Mouse (Mus musculus): ENCODE data around the gene Arl5c. TPM values are rescaled to one million over a fixed set of nuclear protein-coding genes. Genes with fewer than 3 reads are reported as not detected.

The Arl5c gene
- total RNA-seq, 2 experiments from 2014 or later = 0.76 to 0.94 TPM

DNA sequence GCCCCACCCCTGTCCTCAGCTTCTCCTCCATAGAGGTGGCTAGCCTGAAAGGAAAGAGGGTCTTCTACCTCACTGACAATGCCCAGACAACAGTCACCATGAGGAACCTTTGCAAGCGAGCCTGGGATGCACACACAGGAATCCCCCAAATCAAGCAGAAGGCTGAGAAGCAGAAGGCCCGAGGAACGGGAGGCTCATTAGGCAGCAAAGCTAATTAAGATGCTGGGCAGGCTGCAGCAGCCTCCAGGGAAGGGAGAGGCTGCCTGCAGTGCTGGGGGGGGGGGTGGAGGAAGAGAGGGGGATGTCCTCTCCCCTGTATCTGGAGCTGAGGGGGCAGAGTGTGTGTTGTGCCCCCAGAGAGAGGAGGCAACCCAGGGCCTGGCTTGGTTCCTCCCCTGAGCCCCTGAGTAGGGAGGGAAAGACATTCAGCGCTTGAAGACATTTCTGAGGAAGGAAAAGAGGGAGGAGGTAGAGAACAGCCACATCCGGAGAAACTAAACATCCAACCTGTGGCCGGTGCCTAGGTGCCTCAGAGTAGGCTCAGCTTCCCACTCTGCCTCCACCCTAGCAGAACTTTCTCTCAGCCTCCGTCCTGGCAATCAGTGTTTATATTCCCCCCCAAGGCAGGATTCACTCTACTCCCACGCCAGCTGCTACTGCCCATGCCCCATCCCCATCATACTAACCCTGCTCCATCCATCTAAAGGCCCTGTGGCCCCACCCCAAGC, 24.1 kb upstream of the Arl5c start:
- no peak for DNase-seq (ENCODE audit: low spot score in 2 of 2)

DNA sequence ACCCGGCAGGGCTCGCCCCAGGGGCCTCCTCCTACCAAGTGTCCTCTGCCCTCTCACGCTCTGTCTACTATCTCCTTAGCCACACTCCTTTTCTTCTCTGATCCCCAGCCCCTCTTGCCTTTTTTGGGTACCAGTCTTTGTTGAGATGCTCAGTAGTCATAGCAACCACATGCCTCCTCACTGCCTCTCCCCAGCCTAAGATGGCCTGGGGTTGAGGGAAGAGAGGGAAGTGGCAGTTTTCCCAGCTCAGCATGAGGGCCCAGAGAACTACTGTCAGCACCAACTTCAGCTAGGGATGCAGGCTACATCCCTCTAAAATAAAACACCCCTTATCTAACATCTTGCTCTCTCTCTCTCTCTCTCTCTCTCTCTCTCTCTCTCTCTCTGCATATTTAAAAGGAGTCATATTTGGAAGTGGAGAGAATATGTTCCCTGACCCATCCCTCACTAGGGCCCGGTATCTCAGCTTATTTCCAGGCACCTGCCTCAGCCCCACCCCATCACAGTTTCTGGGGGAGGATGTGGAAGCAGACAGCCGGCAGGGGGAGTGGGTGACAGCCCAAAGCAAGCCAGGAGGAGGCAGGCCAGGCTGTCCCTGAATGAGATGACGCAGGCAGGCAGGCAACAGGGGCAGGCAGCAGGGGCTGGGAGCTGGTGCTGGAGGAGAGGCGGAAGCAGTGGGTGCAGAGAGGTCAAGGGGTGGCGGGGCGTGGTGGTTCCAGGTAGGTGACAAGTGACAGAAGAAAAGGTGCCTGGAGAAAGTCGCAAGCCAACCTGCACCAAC, 23.1 kb upstream of the Arl5c start:
- DNase-seq (ENCODE audit: low spot score in 2 of 2) = peak; percentile 81 to 82

DNA sequence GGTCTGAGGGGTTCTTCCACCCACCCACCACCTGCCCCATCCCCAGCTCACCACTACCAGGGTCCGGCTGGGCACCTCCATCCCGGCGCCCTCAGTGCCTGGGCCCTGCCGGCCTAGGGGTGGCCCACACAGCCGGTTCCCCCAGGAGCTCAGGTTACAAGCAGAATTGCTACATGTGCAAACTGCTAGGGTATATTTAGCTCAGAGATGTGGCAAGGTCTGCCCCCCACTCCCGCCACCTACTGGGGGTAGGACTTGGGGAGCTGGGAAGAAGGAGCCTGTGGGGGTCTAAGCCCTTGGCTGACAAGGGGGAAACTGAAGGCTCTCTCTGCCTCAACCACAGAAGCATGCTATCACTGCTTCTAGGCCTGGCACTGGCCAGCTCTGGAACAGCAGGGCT, 22.2 kb upstream of the Arl5c start:
- no peak for DNase-seq (ENCODE audit: low spot score in 2 of 2)

DNA sequence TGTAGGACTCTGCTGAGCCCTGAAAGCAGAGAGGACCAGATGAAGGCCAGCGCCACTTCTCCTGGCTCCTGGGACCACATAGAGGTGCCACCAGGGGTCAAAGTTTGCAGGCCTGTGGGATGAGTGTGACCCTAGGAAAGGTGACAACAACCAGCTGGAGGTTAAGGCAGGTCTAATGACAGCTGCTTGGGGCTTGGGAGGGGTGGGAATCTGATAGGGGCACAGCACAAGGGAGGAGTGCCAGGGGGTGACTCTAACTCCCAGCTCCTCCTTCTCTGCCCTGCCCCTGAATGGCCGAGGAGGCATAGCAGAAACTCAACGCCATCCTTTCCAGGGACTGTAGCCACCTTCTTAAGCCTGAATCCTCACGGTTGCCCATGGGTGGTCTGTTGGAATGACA, 20.8 kb upstream of the Arl5c start:
- DNase-seq (ENCODE audit: low spot score in 2 of 2) = no peak

DNA sequence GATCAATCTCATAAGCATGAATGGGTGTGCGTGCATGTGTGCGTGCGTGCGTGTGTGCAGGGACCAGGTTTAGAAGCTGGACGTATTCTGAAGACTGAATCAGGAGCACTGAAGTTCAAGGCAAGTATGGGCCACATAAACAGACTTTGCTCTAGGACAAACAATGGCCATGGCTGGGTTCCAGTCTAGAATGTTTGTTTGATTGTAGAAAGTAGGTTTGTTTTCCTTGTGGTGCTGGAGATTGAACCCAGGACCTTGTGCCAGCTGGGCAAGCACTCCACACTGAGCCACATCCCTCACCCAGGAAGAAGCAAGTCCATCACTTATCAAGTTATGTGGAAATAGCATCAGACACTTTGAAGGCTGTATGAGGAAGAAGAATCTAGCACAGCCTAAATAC, 20.2 kb upstream of the Arl5c start:
- no peak for DNase-seq (ENCODE audit: low spot score in 2 of 2)

DNA sequence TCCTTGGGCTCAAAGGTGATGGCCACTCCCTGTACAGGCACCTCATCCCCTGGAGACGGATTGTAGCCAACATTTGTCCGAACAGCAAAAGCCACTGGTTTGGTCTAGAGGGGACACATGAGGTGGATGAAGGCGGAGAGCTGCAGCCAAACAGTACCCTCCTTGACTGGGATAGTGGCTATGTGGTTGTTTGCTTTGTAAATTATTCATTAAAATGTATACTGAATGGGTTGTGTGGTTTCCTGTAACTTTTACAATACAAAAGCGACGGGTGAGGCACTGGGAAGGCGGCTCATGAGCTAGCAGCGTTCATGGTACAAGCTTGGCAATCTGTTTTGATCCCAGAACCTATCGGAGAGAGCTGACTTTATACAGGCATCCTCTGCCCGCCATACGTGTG, 16.9 kb upstream of the Arl5c start:
- no peak for DNase-seq (ENCODE audit: low spot score in 2 of 2)

DNA sequence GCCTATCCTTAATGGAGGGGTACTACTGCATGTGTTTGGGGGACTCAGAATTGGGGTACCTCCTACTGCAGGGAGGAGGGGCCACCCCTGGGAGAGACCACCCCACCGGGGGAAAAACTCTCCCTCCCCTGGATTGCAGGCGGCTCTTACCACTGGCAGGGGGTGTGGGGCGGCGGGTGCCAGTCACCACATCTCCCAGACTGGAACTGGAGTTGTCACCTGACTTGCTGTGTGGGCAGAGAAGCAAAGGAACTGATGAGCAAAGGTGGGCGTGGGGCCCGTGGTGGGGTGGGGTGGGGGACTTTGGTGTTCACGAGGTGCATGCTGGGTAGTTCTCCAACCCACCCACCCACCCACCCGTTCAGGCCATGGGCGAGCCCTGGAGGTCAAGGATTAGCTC, 15.7 kb upstream of the Arl5c start:
- DNase-seq (ENCODE audit: low spot score in 2 of 2) = no peak

DNA sequence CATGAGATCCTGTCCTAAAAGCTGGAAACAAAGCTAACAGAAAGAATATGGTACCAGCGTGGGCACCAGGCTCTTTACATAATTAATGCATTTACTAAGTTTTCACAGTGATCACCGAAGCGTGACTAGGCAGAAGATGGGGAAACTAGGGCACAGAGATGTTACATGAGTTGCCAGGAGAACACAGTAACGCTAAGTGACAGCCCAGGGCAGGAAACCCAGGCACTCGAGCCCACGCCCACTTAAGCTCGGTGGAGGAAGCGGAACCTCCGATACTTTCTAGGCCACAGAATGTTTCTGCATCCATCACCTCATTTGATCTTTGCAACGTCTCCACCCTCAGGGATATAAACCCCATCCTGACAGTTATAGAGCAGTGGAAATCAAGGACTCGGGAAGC, 12.1 kb upstream of the Arl5c start:
- no peak for DNase-seq (ENCODE audit: low spot score in 2 of 2)

DNA sequence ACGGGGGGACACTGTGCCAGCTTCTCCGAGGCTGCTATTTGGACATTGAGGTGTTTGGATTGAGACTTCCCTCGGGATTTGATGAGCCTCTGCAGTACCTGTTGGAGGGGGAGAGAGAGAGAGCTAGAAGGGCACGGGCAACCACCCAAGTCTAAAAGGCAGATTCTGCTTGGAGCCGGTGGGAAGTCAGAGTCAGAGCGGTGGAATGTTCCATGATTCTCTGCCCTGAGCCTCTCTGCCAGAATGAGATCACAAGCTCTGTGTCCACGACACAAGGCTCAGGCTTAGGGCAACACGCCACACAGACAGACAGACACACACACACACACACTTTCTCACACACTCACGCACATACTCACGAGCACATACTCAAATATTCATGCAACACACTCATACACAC, 9.7 kb upstream of the Arl5c start:
- DNase-seq (ENCODE audit: low spot score in 2 of 2) = no peak

DNA sequence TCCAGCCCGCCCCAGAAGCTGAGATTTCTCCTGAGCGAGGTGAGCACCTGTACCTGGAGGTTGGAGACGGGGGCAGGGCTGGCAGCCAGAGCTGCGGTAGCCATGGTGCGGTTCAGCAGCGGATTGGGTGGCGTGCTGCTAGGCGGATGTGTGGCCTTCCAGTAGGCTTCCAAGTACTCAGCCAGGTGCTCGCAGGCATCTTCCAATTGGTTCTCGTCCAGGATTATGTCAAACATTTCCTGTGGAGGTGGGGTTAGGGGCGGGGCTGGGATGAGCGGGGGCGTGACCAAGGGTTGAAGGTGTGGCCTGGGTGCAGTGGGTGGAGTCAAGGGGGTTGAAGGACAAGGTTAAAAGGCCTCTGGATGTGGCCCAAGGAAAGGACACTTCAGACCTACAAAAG, 9.1 kb upstream of the Arl5c start:
- DNase-seq (ENCODE audit: low spot score in 2 of 2) = no peak

DNA sequence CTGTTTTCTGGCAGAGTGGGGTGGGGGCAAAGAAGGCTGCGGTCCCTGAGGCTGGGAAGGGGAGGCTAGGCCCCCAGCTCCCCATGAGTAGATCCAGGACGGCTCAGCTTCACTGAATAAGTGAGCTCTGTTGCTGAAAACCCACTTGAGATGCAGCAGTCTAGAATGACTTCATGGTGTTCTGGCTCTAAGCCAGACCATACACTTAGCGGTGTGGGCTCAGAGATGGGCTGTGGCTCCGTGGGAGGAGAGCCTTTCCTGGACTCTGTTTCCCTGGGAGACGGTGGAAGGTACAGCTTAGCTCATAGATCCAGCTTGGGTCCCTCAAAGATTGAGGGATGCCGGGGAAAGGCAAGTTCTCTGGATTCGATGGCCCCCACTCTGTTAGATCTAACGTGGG, 8.2 kb upstream of the Arl5c start:
- DNase-seq (ENCODE audit: low spot score in 2 of 2) = peak in 1 of 2 experiments; percentile 65

DNA sequence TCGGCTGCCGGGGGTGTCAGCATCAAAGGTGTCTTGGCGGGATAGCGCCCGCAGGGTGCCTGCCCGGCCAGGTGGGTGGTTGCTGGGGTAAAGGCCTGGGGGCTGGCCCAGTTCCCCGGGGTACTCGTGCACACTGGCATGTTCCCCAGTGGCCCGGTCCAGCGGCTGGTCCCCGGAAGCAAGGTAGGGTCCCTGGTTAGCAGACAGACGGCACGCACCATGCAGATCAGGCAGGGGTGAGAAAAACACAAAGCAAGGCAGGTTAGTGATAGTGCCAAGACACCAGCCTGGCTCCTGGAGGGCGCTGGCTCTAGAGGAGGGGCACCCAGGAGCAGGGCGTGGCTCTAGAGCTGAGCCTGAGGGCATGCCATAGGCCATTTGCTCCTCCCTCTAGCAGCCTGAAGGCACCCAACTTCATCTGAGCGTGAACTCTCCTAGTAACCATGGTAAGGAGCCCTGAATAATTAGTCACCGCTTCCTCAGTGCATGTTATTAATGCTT, 7.2 kb upstream of the Arl5c start:
- no peak for DNase-seq (ENCODE audit: low spot score in 2 of 2)

DNA sequence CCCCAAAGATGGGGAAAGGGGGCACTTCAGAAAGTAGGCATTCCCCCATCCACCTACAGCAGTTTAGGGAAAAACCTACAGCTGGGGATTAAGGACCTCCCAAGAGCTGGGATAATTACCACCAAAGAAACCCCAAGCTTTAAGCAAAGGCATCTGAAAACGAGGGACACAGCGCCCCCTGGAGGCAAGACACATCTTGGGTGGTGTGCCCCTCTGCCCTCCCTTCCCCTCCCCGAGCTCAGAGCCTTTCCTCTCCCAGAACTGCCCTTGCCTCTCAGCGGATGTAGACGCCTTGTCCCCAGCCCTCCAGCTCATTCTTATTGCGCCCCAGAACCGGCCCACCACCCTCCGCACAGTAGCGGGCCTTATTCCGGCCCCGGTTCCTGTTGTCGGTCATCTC, 6.6 kb upstream of the Arl5c start:
- DNase-seq (ENCODE audit: low spot score in 2 of 2) = peak in 1 of 2 experiments; percentile 84

DNA sequence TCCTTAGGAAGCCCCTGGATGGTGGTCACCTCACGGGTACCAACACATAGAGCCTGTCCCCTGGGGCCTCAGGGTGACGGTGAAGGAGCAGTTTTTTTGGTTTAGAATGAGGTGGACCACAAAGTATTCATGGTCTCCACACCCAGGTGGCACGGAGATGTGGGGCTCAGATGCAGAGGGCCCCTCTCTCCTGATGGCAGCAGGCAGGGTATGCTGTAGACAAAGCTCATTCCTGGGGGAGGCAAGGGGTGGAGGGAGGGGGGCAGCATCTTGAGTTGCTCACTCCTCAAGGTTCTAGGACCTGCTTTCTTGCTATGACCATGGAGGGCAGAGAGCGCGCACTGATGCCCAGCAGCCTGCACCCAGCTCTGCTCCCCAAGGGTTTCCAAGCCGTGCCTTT, 6.0 kb upstream of the Arl5c start:
- no peak for DNase-seq (ENCODE audit: low spot score in 2 of 2)

DNA sequence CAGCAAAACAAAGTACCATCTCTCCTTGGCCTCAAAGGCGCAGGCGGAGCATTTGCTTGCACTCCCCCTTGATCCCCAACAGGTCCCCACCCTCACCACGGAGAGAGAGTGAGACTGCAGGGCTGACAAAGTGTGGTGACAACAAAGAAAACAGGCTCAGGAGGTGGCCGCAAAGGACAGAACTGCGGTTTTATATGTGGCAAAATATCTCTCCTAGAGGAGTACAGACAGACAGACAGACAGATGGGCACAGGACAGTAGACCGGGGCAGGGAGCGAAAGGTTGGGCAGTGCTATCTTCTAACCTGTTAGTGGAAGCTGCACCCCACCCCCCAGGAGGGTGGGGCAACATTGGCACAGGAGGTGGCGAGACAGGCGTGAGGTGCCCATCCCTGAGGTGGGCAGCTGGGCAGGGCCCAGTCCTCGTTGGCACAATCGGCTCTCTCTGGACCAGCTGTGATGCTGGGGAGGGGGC, 5.4 kb upstream of the Arl5c start:
- DNase-seq (ENCODE audit: low spot score in 2 of 2) = no peak

DNA sequence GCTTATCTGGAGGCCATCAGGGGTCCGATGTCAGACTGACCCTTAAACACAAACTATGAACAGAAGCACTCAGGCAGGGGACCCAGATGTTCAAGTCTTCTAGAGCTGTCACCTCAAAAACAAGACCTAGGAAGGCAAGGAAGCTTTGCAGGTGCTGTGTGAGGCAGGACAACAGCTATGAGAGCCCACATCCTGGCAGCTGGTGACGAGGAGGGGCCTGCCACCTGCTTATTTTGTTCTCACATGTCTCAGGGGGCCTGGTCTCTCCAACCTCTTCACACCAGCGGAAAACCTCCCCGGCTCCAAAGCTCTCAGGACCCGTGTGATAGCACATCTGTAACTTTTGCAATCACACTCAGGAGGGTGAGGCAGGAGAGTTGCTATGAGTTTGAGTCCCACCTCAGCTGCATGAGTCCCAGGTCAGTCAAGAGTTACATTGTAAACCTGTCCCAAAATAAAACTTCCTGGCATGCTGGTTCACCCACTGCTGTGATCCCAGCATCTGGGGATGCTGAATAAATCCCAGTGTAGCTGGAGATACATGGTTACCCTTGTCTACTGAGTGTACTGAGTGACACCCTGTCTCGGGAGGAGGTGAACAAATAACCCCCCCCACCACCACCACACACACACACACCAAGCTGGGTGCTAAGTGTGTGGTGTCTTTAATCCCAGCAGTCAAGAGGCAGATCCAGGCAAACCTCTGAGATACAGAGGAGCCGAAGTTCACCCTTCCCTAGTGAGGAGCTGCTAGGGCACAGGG, 4.6 kb upstream of the Arl5c start:
- DNase-seq (ENCODE audit: low spot score in 2 of 2) = no peak

DNA sequence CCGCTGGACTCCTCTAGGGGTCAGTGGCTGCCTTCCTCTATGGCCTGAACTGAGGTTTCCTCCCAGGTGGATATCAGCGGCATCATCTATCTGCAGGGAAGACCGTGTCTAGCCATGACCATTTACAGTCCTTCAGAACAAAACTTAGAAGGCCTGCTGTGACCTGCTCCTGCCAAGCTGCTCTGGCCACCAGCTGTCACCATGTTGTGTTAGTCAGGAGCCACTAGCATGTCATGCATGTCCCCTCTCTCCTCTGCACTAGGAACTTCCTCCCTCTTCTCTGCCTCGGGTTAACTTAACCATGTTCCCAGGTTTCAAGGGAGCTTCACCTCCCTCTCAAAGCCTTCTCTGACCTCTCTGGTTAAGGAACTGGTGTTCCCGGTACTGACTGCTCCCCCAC, 3.8 kb upstream of the Arl5c start:
- no peak for DNase-seq (ENCODE audit: low spot score in 2 of 2)

DNA sequence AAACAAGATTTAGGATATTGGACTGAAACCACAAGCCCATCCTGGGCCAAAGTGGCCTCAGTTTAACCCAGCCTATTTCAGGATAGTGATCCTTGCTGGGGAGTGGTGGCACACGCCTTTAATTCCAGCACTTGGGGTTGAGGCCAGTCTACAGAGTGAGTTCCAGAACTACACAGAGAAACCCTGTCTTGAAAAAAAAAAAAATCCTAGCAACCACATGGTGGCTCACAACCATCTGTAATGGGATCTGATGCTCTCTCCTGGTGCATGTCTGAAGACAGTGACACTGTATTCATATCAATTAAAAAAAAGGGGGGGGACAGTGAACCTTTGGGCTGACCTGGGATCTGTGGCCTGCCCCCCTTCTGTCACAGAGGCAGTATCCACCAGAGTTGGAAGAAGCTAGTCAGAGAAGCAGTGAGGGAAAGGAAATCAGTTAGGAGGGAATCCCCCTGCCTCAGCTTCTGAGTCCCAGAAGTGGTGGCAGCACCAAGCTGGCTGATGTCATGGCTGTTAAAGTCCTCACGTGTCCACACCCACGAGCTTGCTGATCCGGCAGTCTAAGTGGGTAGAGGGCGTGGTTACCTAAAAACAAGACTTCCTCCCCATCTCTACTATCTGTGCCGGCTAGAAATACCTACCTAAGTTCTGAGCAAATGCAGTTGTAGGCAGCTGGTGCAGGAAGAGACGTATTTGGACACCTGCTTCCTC, 3.1 kb upstream of the Arl5c start:
- no peak for DNase-seq (ENCODE audit: low spot score in 2 of 2)

DNA sequence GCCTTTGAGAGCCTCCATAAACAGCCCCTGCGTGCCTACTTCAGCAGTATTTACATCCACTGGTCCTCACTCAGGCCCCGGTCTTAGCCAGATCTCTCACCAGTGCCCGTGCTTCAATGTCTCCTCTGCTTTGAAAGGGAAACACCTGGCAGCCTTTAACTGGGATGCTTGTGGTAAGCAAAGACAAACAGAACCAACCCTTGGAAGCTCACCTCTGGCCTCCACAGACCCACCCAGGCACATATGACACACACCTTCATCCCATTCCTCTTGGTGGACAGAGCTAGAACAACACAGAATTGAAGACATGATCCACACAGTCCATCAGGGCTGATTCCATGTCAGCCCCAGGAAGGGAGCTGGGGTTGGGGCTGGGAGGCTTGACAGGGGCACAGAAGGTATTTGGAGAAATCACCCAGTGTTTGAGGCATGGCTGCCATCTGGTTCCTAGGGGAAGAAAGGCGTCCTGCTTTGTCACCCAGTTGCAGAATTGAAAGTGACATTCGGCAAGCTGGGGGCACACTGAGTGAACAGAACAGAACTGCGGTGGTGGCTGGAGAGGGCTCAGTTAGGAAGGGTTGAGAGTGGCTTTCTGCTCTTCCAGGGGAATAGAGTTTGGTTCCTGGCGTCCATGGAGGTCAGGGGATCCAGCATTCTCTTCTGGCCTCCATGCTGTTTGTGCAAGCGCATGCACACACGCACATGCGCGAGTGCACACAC, 2.3 kb upstream of the Arl5c start:
- no peak for DNase-seq (ENCODE audit: low spot score in 2 of 2)

DNA sequence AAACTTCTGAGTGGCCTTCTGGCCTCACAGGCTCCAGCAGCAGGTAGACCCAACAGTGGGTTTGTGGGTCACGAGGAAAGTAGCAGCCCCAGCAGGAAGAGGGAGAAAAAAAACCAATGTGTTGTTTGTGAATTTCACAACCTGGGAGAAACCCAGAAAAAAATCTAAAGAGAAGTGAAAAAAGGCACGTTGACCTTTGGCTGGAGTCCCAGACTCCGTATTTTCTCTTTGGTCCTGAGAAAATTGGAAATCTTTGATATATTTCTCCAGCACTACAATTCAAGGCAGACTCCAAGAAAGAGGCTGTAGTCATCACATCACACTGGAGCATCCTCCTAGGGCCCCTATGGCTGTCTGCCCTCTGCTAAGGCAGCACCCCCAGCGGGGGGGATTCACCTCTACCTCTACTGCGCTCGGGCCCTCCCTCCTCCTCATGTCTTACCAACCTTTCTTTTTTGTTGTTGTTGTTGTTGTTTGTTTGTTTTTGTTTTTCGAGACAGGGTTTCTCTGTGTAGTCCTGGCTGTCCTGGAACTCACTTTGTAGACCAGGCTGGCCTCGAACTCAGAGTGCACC, 1.5 kb upstream of the Arl5c start:
- DNase-seq (ENCODE audit: low spot score in 2 of 2) = no peak
